Mouse (Mus musculus) limb, embryonic 12.5 days (tissue): Measurements from ENCODE around the gene Tada2b. TPM values are rescaled to one million over a fixed set of nuclear protein-coding genes. Genes with fewer than 3 reads are reported as not detected.

Experiments used
- ATAC-seq: fragments of 200-750 bp; cut with Nextera tagmentation; 2 replicates; pipeline ENCODE4 v1.8.0; 2017; ENCODE audit warnings: low read depth, moderate TSS enrichment; ENCODE audit not compliant: insufficient number of reproducible peaks, insufficient read depth, low FRiP score, low TSS enrichment
- H3K27ac ChIP-seq: fragments of 300-500 bp; sonication (generic); 2 replicates; pipeline ENCODE4 v1.5.1; 2016; ENCODE audit warnings: mild to moderate bottlenecking, moderate library complexity
- H3K27me3 ChIP-seq: fragments of 300-500 bp; sonication (generic); 2 replicates; pipeline ENCODE4 v1.6.1; 2016; ENCODE audit warnings: mild to moderate bottlenecking, moderate library complexity
- H3K36me3 ChIP-seq: fragments of 300-500 bp; sonication (generic); 2 replicates; pipeline ENCODE4 v1.6.1; 2016; ENCODE audit warnings: mild to moderate bottlenecking, moderate library complexity
- H3K4me1 ChIP-seq: fragments of 300-500 bp; sonication (generic); replicated peaks from 2 replicates; pipeline ENCODE4 v1.6.1; 2016
- H3K4me2 ChIP-seq: fragments of 300-500 bp; sonication (generic); 2 replicates; pipeline ENCODE4 v1.6.1; 2016; ENCODE audit warnings: mild to moderate bottlenecking, moderate library complexity
- H3K4me3 ChIP-seq: fragments of 300-500 bp; sonication (generic); replicated peaks from 2 replicates; pipeline ENCODE4 v1.5.1; 2016; ENCODE audit warnings: mild to moderate bottlenecking
- H3K9ac ChIP-seq: fragments of 300-500 bp; sonication (generic); replicated peaks from 2 replicates; pipeline ENCODE4 v1.6.1; 2016; ENCODE audit warnings: mild to moderate bottlenecking, moderate library complexity
- H3K9me3 ChIP-seq: fragments of 300-500 bp; sonication (generic); 2 replicates; pipeline ENCODE4 v1.6.1; 2016; ENCODE audit warnings: mild to moderate bottlenecking, moderate library complexity
- WGBS: fragments of 180-500 bp; shearing (Covaris S2); methylation state at CpG from one replicate; pipeline ENCODE4 v1.1.7; 2016; 5-methylcytosine and 5-hydroxymethylcytosine counted together
- polyA plus RNA-seq: library from polyadenylated mRNA; unstranded; fragments of >200 nt; fragmentation: Nextera tagmentation; extraction: Ambion mirVana; gene quantifications from 2 replicates; pipeline ENCODE4 v1.2.1, GENCODE M21; 2016

The Tada2b gene
- polyA plus RNA-seq, 1 experiment from 2014 or later: 1.8 TPM

- no peak for ATAC-seq
- 91% methylated on average over 4 of the region's 4 CpGs for WGBS
Observed at GRCm38 (mm10) chr5:36480398-36480797, 3.7 kb downstream of the Tada2b start.

GRCm38 (mm10) chr5:36479735-36480134, 4.3 kb downstream of the Tada2b start:
- Histone ChIP-seq H3K27me3 (peaks cover 3% of the 10 kb centered on the region), H3K4me2 (no peak overlapping the region), H3K9me3 (no peaks in the 10 kb centered on the region), H3K4me3 (no peak overlapping the region), H3K27ac (no peak overlapping the region), H3K9ac (no peak overlapping the region), H3K36me3 (peaks cover 21% of the 10 kb centered on the region), H3K4me1 (peaks cover 24% of the 10 kb centered on the region)
- WGBS: 80% methylated on average over 2 of the region's 2 CpGs
- ATAC-seq: no peak

More at GRCm38 (mm10) chr5:36480398-36480797, 3.7 kb downstream of the Tada2b start:
- Histone ChIP-seq H3K9me3 (no peaks in the 10 kb centered on the region), H3K4me3 (no peak overlapping the region), H3K9ac (no peak overlapping the region), H3K4me2 (no peak overlapping the region), H3K36me3 (peaks cover 17% of the 10 kb centered on the region), H3K27me3 (peaks cover 9% of the 10 kb centered on the region), H3K4me1 (peaks cover 31% of the 10 kb centered on the region), H3K27ac (no peak overlapping the region)

- no peak overlapping the region for H3K9ac ChIP-seq
- no peak overlapping the region for H3K27ac ChIP-seq
- H3K9me3 ChIP-seq: no peaks in the 10 kb centered on the region
- peaks cover 29% of the 10 kb centered on the region for H3K36me3 ChIP-seq
- no peak overlapping the region for H3K4me3 ChIP-seq
- ATAC-seq: no peak
- WGBS: 86% methylated on average over 6 of the region's 6 CpGs
- no peak overlapping the region for H3K4me2 ChIP-seq
- H3K4me1 ChIP-seq: peaks cover 22% of the 10 kb centered on the region
- no peaks in the 10 kb centered on the region for H3K27me3 ChIP-seq
Observed at GRCm38 (mm10) chr5:36478540-36479420, 5.3 kb downstream of the Tada2b start.

- no peak overlapping the region for H3K4me2 ChIP-seq
- peaks cover 12% of the 10 kb centered on the region; the same call in 1 of the 2 replicates for H3K4me1 ChIP-seq
- no peak for ATAC-seq
- WGBS: 94% methylated on average over 3 of the region's 3 CpGs
- H3K27me3 ChIP-seq: no peaks in the 10 kb centered on the region
- H3K4me3 ChIP-seq: no peak overlapping the region
- H3K27ac ChIP-seq: no peak overlapping the region
- H3K36me3 ChIP-seq: peaks cover 40% of the 10 kb centered on the region
- H3K9me3 ChIP-seq: no peaks in the 10 kb centered on the region
- H3K9ac ChIP-seq: no peak overlapping the region
Observed at GRCm38 (mm10) chr5:36477486-36477885, 6.6 kb downstream of the Tada2b start.

- Histone ChIP-seq H3K4me1 (no peaks in the 10 kb centered on the region), H3K36me3 (peaks cover 72% of the 10 kb centered on the region), H3K4me2 (no peak overlapping the region), H3K9ac (no peak overlapping the region), H3K27ac (no peak overlapping the region), H3K4me3 (no peak overlapping the region), H3K27me3 (no peaks in the 10 kb centered on the region), H3K9me3 (no peaks in the 10 kb centered on the region)
- WGBS: 90% methylated on average over 5 of the region's 5 CpGs
- ATAC-seq: no peak
Observed at GRCm38 (mm10) chr5:36474283-36474682, 9.8 kb downstream of the Tada2b start.

GRCm38 (mm10) chr5:36472876-36473655, 11.0 kb downstream of the Tada2b start:
- no peak overlapping the region for H3K27ac ChIP-seq
- no peaks in the 10 kb centered on the region for H3K9me3 ChIP-seq
- H3K9ac ChIP-seq: no peak overlapping the region
- H3K4me1 ChIP-seq: no peaks in the 10 kb centered on the region
- 91% methylated on average over 4 of the region's 4 CpGs for WGBS
- no peak for ATAC-seq
- H3K4me3 ChIP-seq: no peak overlapping the region
- peaks cover 83% of the 10 kb centered on the region for H3K36me3 ChIP-seq
- no peaks in the 10 kb centered on the region for H3K27me3 ChIP-seq
- no peak overlapping the region for H3K4me2 ChIP-seq

- Histone ChIP-seq H3K4me1 (peaks cover under 1% of the 10 kb centered on the region), H3K9me3 (no peaks in the 10 kb centered on the region), H3K4me2 (no peak overlapping the region), H3K27me3 (no peaks in the 10 kb centered on the region), H3K27ac (no peak overlapping the region), H3K9ac (no peak overlapping the region), H3K4me3 (no peak overlapping the region), H3K36me3 (peaks cover 80% of the 10 kb centered on the region)
- no peak for ATAC-seq
- 92% methylated on average over 8 of the region's 8 CpGs for WGBS
Observed at GRCm38 (mm10) chr5:36471206-36471605, 12.9 kb downstream of the Tada2b start.

GRCm38 (mm10) chr5:36465889-36466288, 18.2 kb downstream of the Tada2b start:
- ATAC-seq: no peak
- peak overlapping the region; percentile 80 for H3K9ac ChIP-seq

GRCm38 (mm10) chr5:36464709-36465661, 19.1 kb downstream of the Tada2b start, which contains the start of gene Grpel1:
Gene Grpel1 (plus strand): TSS chr5:36464998.
- under 1% methylated on average over 68 of the region's 68 CpGs for WGBS
- no peaks in the 10 kb centered on the region for H3K9me3 ChIP-seq
- no peaks in the 10 kb centered on the region for H3K27me3 ChIP-seq
- peak within 1 kb of the TSS; percentile 95 for H3K4me2 ChIP-seq
- peak; percentile 91 for ATAC-seq
- peaks cover 24% of the 10 kb centered on the region for H3K36me3 ChIP-seq
- peaks cover 15% of the 10 kb centered on the region for H3K4me1 ChIP-seq
- peak within 1 kb of the TSS; percentile 96 for H3K4me3 ChIP-seq
- H3K9ac ChIP-seq: peak within 1 kb of the TSS; percentile 80
- H3K27ac ChIP-seq: peak within 1 kb of the TSS; percentile 45; the same call in 1 of the 2 replicates

More at GRCm38 (mm10) chr5:36465889-36466288, 18.2 kb downstream of the Tada2b start:
- Histone ChIP-seq H3K27ac (no peak overlapping the region), H3K4me3 (peak overlapping the region; percentile 96), H3K4me1 (peaks cover 15% of the 10 kb centered on the region), H3K9me3 (no peaks in the 10 kb centered on the region), H3K4me2 (peak overlapping the region; percentile 95), H3K27me3 (no peaks in the 10 kb centered on the region), H3K36me3 (peaks cover 33% of the 10 kb centered on the region)
- 32% methylated on average over 8 of the region's 8 CpGs for WGBS

GRCm38 (mm10) chr5:36463391-36463790, 20.7 kb downstream of the Tada2b start:
- Histone ChIP-seq H3K4me1 (peaks cover 15% of the 10 kb centered on the region), H3K9ac (no peak overlapping the region), H3K27me3 (no peaks in the 10 kb centered on the region), H3K9me3 (no peaks in the 10 kb centered on the region), H3K4me2 (no peak overlapping the region), H3K4me3 (no peak overlapping the region), H3K36me3 (peaks cover 9% of the 10 kb centered on the region; the same call in 1 of the 2 replicates), H3K27ac (no peak overlapping the region)
- no peak for ATAC-seq
- WGBS: 60% methylated on average over 5 of the region's 5 CpGs
